In genomic region chr9:71270205-71270604, GRCm38 (mm10) we compare ENCODE assay signal across 17 mouse cellular contexts.
A peak's percentile ranks its signal among the peaks of the same experiment; 100 is the strongest.
DNase-seq lines count a peak whose midpoint lies in the region.
"Had no signal": no experiment of that assay in that cellular context is flagged by ENCODE, and none has a peak within 500 bp of the region (broad histone marks: within the 10 kb centered on the region; RNA-seq: fewer than 3 reads in every experiment).

No protein-coding gene starts in this region.

- DNase-seq in heart, adult 11 months = peak; percentile 24
- no peak for DNase-seq in heart, adult 9 months (ENCODE audit: low spot score in 2 of 2)
- peak; percentile 8 for DNase-seq in kidney, adult 9 months
- DNase-seq in kidney, adult 18-20 months = no peak
- peak; percentile 9 for DNase-seq in lung, postnatal 10 days
- DNase-seq in lung, postnatal 14 days = no peak
- DNase-seq in Muller cell, postnatal 12 days (ENCODE audit: inconsistent ontology term) = no peak
- DNase-seq: adrenal gland, adult 2 months; adrenal gland, postnatal 25 days; B cell, adult 2 months; cerebellum, adult 11-12 months; cerebellum, adult 8-10 months; cerebellum, postnatal 10 days; cerebellum, postnatal 36 days; embryo, embryonic 11 days; gastrocnemius, postnatal 25 days; heart, adult 2 months had no signal

Comparison
In these comparisons a context has a peak if more than half of its experiments do, and no peak if none do; other contexts are left out.
1. DNase-seq: peak in heart, adult 11 months (single experiment), kidney, adult 9 months (single experiment) and lung, postnatal 10 days (single experiment); none in heart, adult 9 months (0 of 2), kidney, adult 18-20 months (single experiment), lung, postnatal 14 days (single experiment) and Muller cell, postnatal 12 days (single experiment).